Comparison of ENCODE assay signal across 24 mouse cellular contexts in genomic region chr1:130872912-130873311, GRCm38 (mm10). TPM values are rescaled to one million over a fixed set of nuclear protein-coding genes. Genes with fewer than 3 reads are reported as not detected.
"Had no signal": no experiment of that assay in that cellular context is flagged by ENCODE, and none has a peak within 500 bp of the region (broad histone marks: within the 10 kb centered on the region; RNA-seq: fewer than 3 reads in every experiment).

No protein-coding gene starts in this region.

- H3K9ac ChIP-seq: limb, embryonic 15.5 days; liver, embryonic 12.5 days; lung, embryonic 15.5 days; midbrain, embryonic 13.5 days; neural tube, embryonic 15.5 days had no signal

- H3K36me3 ChIP-seq: limb, embryonic 15.5 days; liver, embryonic 12.5 days; lung, embryonic 15.5 days; midbrain, embryonic 13.5 days; neural tube, embryonic 15.5 days had no signal

- DNase-seq: kidney, adult 11 months; kidney, adult 9 months; kidney, postnatal 10 days; kidney, postnatal 4 days; lung, postnatal 14 days; right cerebral cortex, postnatal 4 days; spleen, adult 18-20 months; thymus, postnatal 14 days had no signal

- H3K9me3 ChIP-seq: limb, embryonic 15.5 days; liver, embryonic 12.5 days; lung, embryonic 15.5 days; midbrain, embryonic 13.5 days; neural tube, embryonic 15.5 days had no signal

- H3K4me3 ChIP-seq: layer of hippocampus, adult 2 months; left cerebral cortex, adult 2 months; limb, embryonic 15.5 days; liver, embryonic 12.5 days; lung, embryonic 15.5 days; midbrain, embryonic 13.5 days; myocyte; neural tube, embryonic 15.5 days had no signal

- H3K27ac ChIP-seq: layer of hippocampus, adult 2 months; left cerebral cortex, adult 2 months; limb, embryonic 15.5 days; liver, embryonic 12.5 days; lung, embryonic 15.5 days; macrophage; midbrain, embryonic 13.5 days; neural tube, embryonic 15.5 days; stomach, postnatal 0 days had no signal

- H3K4me2 ChIP-seq: limb, embryonic 15.5 days; liver, embryonic 12.5 days; lung, embryonic 15.5 days; midbrain, embryonic 13.5 days; neural tube, embryonic 15.5 days had no signal

- ATAC-seq: liver, embryonic 12.5 days; midbrain, embryonic 13.5 days had no signal

- H3K4me1 ChIP-seq: liver, embryonic 12.5 days had no signal

RNA-seq across cellular contexts. Expression of gene Fcmr, which starts 7.4 kb away (rescaled TPM):
- total RNA-seq: layer of hippocampus, postnatal 10 days; left cerebral cortex, adult 2 months had no signal
- polyA plus RNA-seq: liver, embryonic 12.5 days; liver, embryonic 16.5 days; lung, embryonic 15.5 days; midbrain, embryonic 13.5 days; myocyte; neural tube, embryonic 11.5 days; stomach, postnatal 0 days had no signal

RNA-seq across cellular contexts. Expression of gene Il24, which starts 14.3 kb away (rescaled TPM):
- total RNA-seq: layer of hippocampus, adult 2 months; layer of hippocampus, postnatal 10 days; left cerebral cortex, adult 2 months; left cerebral cortex, postnatal 14 days; midbrain, postnatal 0 days had no signal
- polyA plus RNA-seq: limb, embryonic 11.5 days; limb, embryonic 15.5 days; liver, embryonic 12.5 days; liver, embryonic 16.5 days; lung, embryonic 15.5 days; macrophage; midbrain, embryonic 13.5 days; midbrain, postnatal 0 days; myocyte; neural tube, embryonic 11.5 days; neural tube, embryonic 15.5 days; stomach, postnatal 0 days had no signal

RNA-seq across cellular contexts. Expression of gene Il20, which starts 38.3 kb away (rescaled TPM):
- total RNA-seq: layer of hippocampus, adult 2 months; layer of hippocampus, postnatal 10 days; left cerebral cortex, adult 2 months; left cerebral cortex, postnatal 14 days; midbrain, postnatal 0 days had no signal
- polyA plus RNA-seq: limb, embryonic 11.5 days; limb, embryonic 15.5 days; liver, embryonic 12.5 days; liver, embryonic 16.5 days; lung, embryonic 15.5 days; macrophage; midbrain, embryonic 13.5 days; midbrain, postnatal 0 days; myocyte; neural tube, embryonic 11.5 days; neural tube, embryonic 15.5 days; stomach, postnatal 0 days had no signal

RNA-seq across cellular contexts. Expression of gene Pigr, which starts 46.4 kb away (rescaled TPM):
- total RNA-seq: layer of hippocampus, adult 2 months; layer of hippocampus, postnatal 10 days; midbrain, postnatal 0 days had no signal
- polyA plus RNA-seq: limb, embryonic 11.5 days; lung, embryonic 15.5 days; macrophage; midbrain, embryonic 13.5 days; midbrain, postnatal 0 days; neural tube, embryonic 11.5 days; neural tube, embryonic 15.5 days had no signal
